Mouse (Mus musculus): Measurements from ENCODE around the gene Bax.

The Bax gene

DNA sequence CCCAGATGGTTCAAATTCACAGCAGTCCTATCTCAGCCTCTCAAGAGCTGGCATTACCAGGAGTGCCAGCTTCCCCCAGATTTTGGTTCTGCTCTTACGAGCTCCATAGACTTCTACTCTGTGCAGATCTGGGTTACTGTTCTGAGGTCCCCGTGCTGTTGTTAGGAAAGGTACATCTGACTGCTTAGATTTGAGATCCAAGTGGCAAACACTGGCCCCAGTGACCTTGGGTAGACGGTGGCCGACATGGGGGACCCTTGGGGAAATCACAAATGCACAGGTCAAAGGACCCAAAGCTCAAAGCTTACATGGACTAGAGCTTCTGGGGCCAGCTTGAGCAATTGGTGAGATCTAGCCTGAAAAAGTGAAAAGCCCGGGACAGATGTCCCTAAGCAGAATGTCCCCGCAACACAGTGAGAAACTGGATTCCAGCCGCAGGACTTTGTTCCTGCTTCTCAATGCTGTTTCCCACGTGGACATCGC is 9.9 kb downstream of the Bax start:
- no peak for DNase-seq (ENCODE audit: low read depth, low spot score)

DNA sequence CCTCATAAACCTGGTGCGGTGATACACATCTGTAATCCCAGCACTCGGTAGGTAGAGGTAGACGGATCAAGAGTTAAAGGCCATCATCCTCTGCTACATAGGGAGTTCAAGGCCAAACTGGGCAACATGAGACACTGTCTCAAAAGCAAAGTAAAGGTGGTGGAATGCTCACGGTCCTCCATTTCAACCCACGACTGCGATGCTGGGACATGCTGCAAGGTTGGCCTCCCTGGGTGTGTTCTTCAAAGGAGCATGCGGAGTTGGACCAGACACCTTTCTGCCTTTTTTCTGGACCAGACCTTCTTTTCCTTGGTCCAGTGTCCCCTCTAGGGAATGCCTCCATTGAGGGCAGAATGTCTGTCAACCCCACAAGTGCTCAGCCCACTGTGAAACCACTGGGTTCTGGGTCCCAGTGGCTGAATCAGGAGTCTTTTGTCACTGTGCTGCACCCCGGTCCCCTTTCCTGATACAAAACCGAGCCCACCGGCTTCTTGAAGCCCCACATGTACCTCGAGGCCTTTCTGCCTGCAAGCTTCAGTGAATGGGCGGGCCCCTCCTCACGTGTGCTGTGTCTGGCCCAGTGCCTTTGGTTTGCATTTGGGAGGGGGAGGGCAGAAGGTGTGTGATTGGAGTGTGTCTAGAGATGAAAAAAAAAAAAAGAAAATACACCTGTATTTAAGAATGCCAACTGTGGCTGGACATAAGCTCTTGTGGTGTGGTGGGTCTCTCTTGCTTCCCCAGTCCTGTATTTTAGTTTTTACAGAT is 10.6 kb downstream of the Bax start:
- DNase-seq (ENCODE audit: low read depth, low spot score): no peak

DNA sequence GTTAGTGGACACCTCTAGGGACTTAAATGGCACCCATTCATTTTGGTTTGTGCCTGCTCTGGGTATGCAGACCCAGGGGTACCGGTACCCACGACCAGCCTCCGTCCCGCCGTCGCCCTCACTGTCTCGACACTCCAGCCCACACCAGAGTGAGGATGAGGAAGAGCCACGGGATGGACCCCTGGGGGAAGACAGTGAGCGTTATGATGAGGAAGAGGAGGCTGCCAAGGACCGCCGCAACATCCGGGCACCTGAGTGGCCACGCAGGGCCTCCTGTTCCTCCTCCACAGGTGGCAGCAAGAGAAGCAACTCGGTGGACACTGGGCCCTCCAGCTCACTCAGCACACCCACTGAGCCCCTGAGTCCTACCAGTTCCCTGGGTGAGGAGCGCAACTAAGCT is 11.7 kb downstream of the Bax start:
- no peak for DNase-seq (ENCODE audit: low read depth, low spot score)

DNA sequence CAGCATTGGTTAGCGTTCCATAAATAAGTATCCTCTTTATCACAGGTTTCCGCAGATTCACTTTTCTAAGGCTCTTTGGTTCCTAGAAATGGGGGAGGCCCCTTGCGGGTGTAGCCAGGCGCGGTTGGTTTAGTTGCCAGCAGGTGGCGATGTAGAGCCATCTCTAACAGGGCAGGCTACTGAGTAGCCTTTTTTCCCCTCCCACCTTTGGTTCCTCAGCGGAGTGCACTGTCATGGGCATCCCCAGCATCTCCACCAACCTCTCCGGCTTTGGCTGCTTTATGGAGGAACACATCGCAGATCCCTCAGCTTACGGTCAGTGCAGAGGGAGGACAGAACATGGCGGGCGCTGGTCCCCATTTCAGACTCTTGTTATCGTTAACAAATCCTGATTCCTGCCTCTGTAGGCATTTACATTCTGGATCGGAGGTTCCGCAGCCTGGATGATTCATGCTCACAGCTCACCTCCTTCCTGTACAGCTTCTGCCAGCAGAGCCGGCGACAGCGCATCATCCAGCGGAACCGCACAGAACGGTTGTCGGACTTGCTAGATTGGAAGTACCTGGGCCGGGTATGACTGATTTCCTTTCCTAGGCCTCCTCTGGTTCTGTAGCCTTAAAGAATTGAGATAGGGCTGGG is 15.2 kb downstream of the Bax start:
- DNase-seq (ENCODE audit: low read depth, low spot score): no peak

DNA sequence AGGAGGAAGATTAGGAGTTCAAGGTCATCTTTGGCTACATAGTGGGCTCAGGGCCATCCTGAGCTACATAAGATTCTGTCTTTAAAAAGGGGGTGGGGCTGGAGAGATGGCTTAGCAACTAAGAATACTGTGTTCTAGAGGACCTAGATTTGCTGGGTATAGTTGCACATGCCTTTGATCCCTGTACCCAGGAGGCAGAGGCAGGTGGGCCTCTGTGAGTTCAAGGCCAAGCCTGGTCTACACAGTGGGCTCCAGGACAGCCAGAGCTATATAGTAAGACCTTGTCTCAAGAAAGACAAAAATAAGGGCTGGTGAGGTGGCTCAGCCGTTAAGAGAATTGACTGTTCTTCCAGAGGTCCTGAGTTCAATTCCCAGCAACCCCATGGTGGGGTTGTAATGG is 16.7 kb downstream of the Bax start:
- no peak for DNase-seq (ENCODE audit: low read depth, low spot score)

DNA sequence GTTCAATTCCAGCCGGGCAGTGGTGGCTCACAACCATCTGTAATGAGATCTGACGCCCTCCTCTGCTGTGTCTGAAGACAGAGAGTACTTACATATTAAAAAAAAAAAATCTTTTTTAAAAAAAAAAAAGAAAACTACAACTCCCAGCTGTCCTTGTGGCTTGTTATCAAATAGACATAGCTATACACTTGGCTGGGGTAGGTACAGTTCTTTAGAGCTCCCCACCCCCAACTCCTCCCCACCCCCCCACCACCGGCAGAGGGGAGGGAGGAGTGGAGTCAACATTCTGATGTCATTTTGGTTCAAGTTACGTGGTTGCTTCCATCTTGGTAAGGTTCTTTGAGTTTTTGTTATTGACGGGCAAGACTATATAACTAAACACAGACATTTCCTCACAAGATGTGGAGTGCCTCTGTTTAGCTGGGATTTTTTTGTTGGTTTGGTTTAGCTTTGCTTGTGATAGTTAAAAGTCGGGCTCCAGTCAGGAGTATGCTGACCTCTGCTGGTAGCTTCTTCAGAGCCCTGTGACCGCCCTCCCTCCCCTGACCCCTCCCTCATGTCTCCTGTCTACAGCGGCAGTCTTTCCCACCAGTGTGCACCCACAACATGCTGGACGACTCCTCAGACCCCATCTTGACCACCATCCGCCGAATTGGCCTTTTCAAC is 19.2 kb downstream of the Bax start:
- no peak for DNase-seq (ENCODE audit: low read depth, low spot score)

DNA sequence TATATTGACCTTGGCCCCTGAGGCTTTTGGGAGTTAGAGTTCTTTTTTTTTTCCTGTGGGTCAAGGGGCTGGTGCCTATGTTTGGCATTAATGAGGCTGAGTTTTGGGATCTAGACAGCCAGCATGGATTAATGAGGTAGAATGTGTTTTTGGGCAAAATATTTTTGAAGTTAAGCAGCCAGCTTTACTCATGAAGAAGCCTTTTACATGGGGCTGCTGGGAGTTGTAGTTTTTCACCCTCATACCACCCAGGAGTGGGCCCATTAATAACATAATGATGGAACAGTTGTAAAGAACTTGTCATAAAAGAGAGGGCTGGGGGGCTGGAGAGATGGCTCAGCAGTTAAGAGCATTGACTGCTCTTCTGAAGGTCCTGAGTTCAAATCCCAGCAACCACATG is 20.1 kb downstream of the Bax start:
- DNase-seq (ENCODE audit: low read depth, low spot score): no peak

DNA sequence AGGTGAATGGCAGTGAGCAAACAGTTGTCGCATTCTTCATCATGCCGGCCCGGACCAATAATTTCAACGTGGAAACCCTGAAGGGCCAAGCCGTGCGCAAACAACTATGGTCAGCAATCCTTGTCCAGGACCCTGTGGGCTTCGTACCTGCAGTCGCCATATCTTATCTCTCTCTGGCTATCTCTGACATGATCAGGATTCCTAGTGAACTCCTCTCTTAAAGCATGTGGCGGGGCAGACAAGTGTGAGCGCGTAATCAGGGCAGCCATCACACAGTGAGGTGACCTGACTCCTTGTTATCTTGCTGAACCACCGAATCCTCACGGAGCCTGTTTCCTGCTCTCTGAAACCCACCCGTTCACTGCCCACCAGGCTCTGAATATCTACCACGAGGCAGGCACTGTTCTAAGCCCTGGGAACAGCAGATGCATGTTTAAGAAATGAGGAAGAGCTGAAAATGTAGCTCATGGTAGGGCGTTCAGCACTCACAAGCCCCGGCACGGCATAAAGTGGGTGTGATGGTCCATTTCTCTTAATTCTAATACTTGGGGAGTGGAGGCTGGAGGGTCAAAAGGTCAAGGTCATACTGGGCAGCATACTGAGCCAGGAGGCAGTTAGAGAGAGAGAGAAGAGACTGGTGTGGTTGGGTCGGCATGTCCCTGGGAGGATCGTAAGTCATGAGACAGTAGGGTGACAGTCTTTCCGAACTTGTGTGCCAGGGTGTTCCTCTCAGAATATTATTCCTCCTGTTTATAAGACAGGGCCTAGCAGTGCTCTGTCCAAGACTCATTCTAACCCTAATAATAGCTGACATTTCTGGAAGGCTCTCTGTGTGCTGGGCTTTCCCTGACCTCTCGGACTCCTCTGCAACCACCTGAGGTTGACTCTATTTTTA is 22.9 kb downstream of the Bax start:
- no peak for DNase-seq (ENCODE audit: low read depth, low spot score)

DNA sequence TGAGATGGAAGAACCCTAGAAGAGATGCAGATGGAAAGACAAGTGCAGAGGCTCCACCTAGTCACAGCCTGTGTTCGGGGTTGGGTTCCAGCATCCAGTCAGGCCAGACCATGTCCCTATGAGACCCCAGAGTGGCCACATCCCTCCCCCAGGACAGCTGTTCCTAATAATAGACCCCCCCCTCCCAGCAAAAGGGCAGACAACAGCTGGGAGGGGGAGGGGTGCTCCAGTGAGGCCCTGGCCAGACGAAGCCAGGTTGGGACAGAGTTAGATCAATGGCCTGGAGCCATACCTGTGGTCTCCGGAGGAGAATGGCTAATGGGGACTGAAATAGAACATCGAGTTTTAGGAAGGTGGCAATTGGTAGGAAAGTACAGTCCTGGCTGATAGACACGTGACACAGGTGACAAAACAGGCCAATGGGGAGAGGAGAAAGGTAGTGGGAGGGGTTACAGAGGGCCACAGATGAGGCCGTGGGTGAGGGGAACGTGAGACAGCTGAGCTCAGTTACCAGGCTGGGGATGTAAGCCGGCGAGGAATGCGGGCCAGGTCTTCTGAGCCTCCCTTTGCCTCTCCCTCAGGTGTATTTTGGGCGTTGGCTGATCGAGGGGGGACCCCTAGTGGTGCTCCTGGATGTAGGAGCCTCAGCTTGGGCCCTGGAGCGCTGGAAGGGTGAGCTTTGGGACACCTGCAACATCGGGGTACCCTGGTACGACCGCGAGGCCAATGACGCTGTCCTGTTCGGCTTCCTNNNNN is 29.0 kb downstream of the Bax start, which contains the start of gene Ruvbl2:
Gene Ruvbl2 (minus strand): TSS at position 576 of the 756 bp plus-strand sequence.
- no peak for DNase-seq (ENCODE audit: low read depth, low spot score)

DNA sequence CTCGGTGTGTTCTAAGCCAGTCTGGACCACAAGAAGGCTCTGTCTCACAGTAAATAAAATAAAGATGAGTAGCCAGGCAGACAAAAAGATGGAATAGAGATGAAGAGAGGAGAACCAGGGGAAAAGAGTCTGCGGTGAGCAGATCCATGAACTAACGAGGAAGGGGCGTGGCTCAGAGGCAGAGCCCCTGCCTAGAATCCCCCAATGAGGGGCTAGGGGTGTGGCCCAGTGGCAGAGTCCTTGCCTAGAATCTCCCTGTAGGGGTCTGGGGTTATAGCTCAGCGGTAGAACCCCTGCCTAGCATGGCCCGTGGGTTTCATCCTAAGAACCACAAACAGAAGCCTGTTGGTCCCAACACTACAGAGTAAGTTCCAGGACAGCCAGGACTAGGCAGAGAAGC is 29.7 kb downstream of the Bax start:
- DNase-seq (ENCODE audit: low read depth, low spot score): no peak

DNA sequence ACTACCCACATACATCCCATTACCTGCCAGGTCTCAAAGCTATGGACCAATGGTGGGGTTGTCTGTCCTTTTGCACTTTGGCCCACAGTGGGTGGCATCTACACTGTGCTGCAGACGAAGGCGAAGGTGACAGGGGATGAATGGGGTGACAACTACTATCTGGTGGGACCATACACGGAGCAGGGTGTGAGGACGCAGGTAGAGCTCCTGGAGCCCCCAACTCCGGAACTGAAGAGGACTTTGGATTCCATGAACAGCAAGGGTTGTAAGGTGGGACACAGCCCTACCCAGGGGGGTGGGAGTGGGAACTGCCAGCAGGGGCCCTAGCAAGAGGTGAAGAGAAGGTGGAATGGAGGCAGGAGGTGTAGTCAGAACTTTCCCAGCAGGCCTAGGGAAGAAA is 30.3 kb downstream of the Bax start:
- no peak for DNase-seq (ENCODE audit: low read depth, low spot score)

DNA sequence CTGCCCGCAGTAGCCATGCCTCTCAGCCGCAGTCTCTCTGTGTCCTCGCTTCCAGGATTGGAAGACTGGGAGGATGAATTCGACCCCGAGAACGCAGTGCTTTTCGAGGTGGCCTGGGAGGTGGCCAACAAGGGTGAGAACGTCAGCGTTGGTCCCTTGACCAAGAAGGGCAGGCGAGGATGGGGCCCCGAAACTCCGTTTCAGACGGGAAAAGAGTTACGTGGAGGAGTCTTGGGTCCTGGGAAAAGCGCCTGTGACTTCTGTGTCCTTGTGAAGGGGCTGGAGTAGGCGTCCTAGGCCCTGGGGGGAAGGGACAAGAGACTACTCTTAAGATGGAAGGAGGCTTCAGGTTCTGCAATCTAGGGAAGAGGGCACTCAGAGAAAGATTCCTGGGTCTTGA is 31.7 kb downstream of the Bax start:
- no peak for DNase-seq (ENCODE audit: low read depth, low spot score)

DNA sequence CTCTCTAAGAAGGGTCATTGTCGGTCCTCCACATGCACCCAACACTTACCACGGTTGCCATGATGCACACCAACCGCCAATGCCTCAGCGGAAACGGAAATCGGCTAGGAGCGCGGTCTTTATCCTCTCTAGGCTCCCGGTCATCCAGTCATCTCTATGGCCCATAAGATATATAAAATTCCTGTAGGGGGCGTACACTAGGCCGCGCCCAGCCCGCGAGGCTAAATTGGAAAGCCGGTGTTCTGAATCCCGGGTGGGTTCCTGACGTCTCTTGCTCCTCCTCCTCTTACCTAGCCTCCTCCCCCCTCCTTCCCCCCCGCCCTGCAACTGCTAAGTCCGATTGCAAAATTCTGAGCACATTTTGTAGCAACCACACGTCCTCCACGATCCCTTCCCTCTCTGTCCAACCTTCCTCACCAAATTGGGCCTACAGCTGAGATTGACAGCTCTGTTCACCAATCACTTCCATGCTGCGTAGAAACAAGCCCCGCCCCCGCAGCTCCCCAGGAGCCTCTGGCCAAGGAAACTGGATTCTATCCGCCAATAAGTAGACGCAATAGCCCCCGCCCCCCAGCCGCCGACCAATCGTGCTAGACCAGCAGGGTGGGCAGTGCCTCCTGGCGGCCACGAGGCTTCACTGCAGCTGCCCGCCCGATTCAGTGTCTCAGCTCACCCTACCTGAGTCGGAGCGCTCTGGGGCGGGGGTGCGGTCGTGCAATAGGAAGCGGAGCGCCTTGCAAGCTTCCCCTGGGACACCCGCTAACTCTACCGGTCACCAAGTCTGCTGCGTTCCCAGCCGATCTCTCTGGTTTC is 32.3 kb downstream of the Bax start, which contains the start of gene Gys1:
Gene Gys1 (plus strand): TSS at position 642 of the 813 bp plus-strand sequence.
- DNase-seq (ENCODE audit: low read depth, low spot score): peak; percentile 100

DNA sequence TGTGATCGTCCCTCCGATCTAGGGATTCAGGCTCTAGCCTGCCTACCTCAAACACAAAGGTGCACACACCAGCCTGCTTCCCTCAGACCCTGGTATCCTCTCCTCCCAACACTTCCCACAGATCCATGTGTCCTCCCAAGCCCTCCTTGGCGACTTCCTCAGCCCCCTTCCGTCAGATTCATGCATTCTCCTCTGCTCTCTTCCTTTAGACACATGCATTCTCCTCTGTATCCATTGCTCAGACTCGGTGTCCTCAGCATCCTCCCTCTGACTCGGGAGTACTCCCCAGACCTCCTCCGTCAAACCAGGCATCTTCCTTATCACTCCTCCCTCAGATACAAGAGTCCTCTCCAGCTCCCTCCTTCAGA is 32.9 kb downstream of the Bax start:
- DNase-seq (ENCODE audit: low read depth, low spot score): no peak

DNA sequence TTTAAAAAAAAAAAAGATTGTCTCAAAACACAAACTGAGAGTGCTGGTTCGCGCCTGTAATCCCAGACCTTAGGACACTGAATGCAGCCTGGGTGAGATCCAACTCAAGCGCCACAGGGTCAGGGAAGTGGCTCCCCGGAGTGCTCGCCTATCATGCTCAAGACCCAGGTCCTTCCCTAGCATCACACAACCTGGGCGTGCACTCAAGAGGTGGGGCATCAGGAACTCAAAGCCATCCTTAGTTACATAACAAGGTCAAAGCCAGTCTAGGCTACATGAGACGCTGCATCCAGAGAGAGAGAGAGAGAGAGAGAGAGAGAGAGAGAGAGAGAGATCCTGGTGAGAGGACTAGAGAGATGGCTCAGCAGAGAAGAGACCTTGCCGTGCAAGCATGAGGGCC is 40.1 kb downstream of the Bax start:
- no peak for DNase-seq (ENCODE audit: low read depth, low spot score)

DNA sequence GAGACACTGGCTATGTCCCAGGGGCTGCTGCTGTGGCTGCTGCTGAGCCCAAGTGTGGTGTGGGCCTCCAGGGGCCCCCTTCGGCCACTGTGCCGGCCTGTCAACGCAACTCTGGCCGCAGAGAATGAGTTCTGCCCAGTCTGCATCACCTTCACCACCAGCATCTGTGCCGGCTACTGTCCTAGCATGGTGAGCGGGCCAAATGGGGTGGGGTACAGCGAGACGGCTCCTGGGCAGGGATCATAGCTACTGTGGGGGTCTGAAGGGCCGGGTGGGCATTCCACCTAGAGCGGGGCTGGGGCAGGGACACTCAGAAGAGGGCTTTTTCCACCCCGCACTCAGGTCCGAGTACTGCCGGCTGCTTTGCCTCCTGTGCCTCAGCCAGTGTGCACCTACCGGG is 45.5 kb downstream of the Bax start:
- DNase-seq (ENCODE audit: low read depth, low spot score): no peak

DNA sequence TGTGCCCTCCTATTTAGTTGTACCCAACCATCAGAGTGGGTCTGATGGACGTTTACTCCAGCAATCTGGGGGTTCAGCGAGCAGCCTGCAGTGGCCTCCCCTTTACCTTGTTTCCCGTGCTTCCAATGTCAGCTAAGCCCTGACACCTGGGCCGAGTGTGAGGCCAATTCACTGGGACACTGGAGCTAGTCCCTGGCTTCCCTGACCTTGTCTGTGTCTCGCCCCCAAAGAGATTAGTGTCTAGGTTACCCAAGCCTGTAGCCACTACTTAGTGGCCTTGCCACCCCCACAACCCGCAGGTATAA is 46.1 kb downstream of the Bax start, which contains the start of gene Lhb:
Gene Lhb (plus strand): TSS at position 206 of the 305 bp plus-strand sequence.
- no peak for DNase-seq (ENCODE audit: low read depth, low spot score)

DNA sequence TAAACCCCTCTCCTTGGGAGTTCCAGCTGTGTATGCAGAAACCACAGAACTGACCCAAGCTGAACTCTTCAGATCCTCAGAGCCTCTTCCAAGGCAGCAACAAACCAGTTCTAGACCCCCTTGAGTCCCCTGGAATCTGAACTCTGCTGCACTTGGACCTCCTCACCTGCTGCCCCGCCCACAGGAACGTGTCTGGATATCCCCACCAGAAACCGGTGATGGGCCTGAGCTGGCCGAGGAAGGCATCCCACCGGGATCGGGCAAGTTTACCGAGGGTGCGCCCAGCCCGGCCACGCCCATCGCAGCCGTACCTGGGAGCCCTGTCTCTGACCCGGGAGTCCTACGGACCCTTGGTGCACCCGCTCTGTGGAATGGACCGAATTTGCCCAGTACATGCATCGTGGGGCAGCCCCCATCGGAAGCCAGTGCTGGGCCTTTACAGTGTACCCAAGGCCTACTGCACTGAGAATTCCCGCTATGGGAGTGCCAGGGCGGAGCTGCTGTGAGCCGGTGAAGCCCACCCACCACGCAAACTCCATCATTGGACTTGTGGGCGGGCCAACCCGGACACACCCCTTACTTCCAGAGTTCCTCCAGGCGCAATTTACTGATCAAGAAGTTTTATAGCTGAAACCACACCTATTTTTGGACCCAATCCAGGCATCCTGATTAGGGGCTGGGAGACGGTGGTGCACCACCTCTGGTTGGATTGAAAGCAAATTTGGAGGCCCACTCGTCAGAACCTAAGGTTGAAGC is 46.7 kb downstream of the Bax start:
- DNase-seq (ENCODE audit: low read depth, low spot score): no peak

DNA sequence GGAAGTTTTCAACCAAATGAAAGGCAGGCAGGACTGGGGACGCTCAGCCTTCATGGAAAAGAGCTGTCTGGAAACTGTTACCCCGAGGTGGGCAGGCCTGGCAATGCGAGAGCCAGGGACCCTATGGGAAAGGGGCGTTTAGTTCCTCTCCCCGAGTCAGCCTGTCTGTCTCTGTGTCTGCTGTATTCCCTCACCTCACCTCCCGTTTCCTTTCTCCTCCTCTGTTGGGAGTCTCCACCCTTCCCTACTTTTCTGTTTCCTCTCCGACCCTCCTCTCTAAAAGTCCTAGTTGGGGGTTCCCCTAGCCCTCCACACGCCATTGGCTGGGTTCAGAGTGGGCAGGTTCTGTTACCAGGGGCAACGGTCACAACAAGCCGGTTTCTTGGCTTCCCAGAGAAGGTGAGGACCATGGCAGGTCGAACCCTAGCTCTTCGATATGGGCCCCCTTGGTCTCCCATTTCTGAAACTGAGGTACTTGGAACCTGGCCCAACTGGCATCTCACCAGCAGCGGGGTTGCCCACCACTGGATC is 48.7 kb downstream of the Bax start:
- DNase-seq (ENCODE audit: low read depth, low spot score): no peak
